Mouse (Mus musculus): ENCODE measurements around the gene Clstn2. TPM values are rescaled to one million over a fixed set of nuclear protein-coding genes. Genes with fewer than 3 reads are reported as not detected.

The Clstn2 gene
- total RNA-seq, 2 experiments from 2014 or later, result 4.1 TPM

GRCm38 (mm10) chr9:97780032-97780616 lies 252.9 kb downstream of the Clstn2 start:
- no peak for DNase-seq (ENCODE audit: low spot score in 2 of 2)

GRCm38 (mm10) chr9:97775770-97776169 lies 257.2 kb downstream of the Clstn2 start:
- DNase-seq (ENCODE audit: low spot score in 2 of 2), result no peak

- no peak for DNase-seq (ENCODE audit: low spot score in 2 of 2)
Observed at GRCm38 (mm10) chr9:97774991-97775390, 258.0 kb downstream of the Clstn2 start.

GRCm38 (mm10) chr9:97773911-97774310 lies 259.1 kb downstream of the Clstn2 start:
- no peak for DNase-seq (ENCODE audit: low spot score in 2 of 2)

- no peak for DNase-seq (ENCODE audit: low spot score in 2 of 2)
Observed at GRCm38 (mm10) chr9:97772431-97772830, 260.6 kb downstream of the Clstn2 start.

- DNase-seq (ENCODE audit: low spot score in 2 of 2), result no peak
Observed at GRCm38 (mm10) chr9:97769331-97769730, 263.6 kb downstream of the Clstn2 start.

GRCm38 (mm10) chr9:97765251-97765767 lies 267.7 kb downstream of the Clstn2 start:
- DNase-seq (ENCODE audit: low spot score in 2 of 2), result no peak

GRCm38 (mm10) chr9:97763048-97763447 lies 269.9 kb downstream of the Clstn2 start:
- no peak for DNase-seq (ENCODE audit: low spot score in 2 of 2)

- DNase-seq (ENCODE audit: low spot score in 2 of 2), result no peak
Observed at GRCm38 (mm10) chr9:97755599-97756270, 277.2 kb downstream of the Clstn2 start.

GRCm38 (mm10) chr9:97753715-97754114 lies 279.3 kb downstream of the Clstn2 start:
- DNase-seq (ENCODE audit: low spot score in 2 of 2), result no peak

GRCm38 (mm10) chr9:97746574-97746973 lies 286.4 kb downstream of the Clstn2 start:
- no peak for DNase-seq (ENCODE audit: low spot score in 2 of 2)

- DNase-seq (ENCODE audit: low spot score in 2 of 2), result no peak
Observed at GRCm38 (mm10) chr9:97727715-97728486, 305.1 kb downstream of the Clstn2 start.

GRCm38 (mm10) chr9:97717728-97718127 lies 315.3 kb downstream of the Clstn2 start:
- no peak for DNase-seq (ENCODE audit: low spot score in 2 of 2)

- DNase-seq (ENCODE audit: low spot score in 2 of 2), result no peak
Observed at GRCm38 (mm10) chr9:97717005-97717404, 316.0 kb downstream of the Clstn2 start.

GRCm38 (mm10) chr9:97712888-97713287 lies 320.1 kb downstream of the Clstn2 start:
- DNase-seq (ENCODE audit: low spot score in 2 of 2), result no peak

GRCm38 (mm10) chr9:97703901-97704503 lies 329.0 kb downstream of the Clstn2 start:
- DNase-seq (ENCODE audit: low spot score in 2 of 2), result no peak

GRCm38 (mm10) chr9:97702989-97703388 lies 330.0 kb downstream of the Clstn2 start:
- no peak for DNase-seq (ENCODE audit: low spot score in 2 of 2)

- DNase-seq (ENCODE audit: low spot score in 2 of 2), result no peak
Observed at GRCm38 (mm10) chr9:97699983-97700382, 333.0 kb downstream of the Clstn2 start.

GRCm38 (mm10) chr9:97699020-97699419 lies 334.0 kb downstream of the Clstn2 start:
- no peak for DNase-seq (ENCODE audit: low spot score in 2 of 2)

GRCm38 (mm10) chr9:97698071-97698470 lies 334.9 kb downstream of the Clstn2 start:
- DNase-seq (ENCODE audit: low spot score in 2 of 2), result no peak

GRCm38 (mm10) chr9:97696655-97697235 lies 336.2 kb downstream of the Clstn2 start:
- no peak for DNase-seq (ENCODE audit: low spot score in 2 of 2)

All from adrenal gland, adult 18-20 months (tissue).